Mouse (Mus musculus) heart, postnatal 10 days (tissue): ENCODE measurements around the gene Nup188. TPM values are rescaled to one million over a fixed set of nuclear protein-coding genes. Genes with fewer than 3 reads are reported as not detected.

Source experiments
- DNase-seq, 2 experiments: peaks; one replicate each; pipeline ENCODE4 v3.0.0; 2021
- intact Hi-C: fragments of 180-260 bp; cut with DNase I; formaldehyde crosslinking; loops from one replicate; pipeline ENCODE4 v1.15.1; 2025
- total RNA-seq, 2 experiments: library from RNA; stranded (reverse); gene quantifications; 2 replicates each; pipeline ENCODE4 v1.2.3; 2021

Gene Nup188
- total RNA-seq, 2 experiments from 2014 or later: 25.1 to 26.6 TPM

DNA sequence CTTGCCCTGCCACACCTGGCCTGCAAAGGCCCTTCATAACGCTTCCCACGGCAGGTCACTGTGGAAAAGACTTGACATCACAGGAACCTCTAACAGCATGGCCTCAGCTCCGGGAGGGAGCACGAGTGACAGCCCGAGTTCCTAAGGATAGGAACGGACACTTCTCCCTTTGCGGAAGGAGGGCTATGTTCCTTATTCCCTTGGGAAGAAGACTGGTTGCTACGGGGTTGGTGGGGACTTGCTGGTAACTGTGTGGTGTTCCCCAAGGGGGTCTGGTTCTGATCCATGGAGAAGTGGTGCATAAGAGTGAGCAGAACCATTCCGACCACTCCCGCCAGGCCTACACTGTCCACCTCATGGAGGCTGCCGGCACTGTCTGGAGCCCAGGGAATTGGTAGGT is 5.5 kb upstream of the Nup188 start, which contains the start of gene Gm28038:
Gene Gm28038, plus strand, starts transcription at position 301 of the 400 bp plus-strand sequence.
- intact Hi-C loops: no loop called here
- no peak for DNase-seq

DNA sequence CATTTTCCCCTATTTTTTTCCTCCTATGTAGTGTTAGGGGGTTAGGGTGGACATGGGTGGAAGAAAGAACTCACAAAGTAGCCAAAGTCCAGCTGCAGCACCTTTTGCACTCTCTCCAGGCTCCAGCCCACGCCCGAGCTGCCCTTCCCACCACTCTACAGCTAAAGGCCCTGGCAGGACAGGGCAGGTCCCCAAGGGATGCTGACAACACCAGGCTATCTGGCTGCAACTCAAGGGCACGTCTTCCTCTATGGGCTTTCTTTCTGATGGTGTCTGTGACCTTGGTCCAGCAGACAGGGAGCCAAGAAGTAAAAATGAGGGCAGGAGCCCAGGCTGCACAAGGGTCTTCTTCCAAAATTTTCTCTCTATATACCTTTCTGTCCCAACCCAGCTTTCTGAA is 4.5 kb upstream of the Nup188 start:
- intact Hi-C loops: no loop called here
- DNase-seq: no peak

DNA sequence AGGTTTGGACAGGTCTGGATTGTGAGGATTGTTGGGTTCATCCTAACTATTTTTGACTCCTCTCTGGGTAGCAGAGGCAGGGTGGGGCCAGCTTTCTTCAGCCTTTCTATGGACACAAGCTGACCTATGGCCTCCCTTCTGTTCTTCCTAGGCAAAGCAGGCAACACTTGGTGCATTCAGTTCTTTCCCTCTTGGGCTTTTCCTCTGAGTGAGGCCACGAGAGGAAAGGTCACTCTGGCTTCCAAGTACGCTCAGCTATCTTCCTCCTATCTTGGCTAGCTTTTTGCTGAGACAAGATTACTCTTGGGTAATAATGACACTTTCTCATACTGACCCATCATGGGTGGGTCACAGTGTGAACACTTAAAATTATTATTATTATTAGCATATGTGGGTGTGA is 3.0 kb upstream of the Nup188 start:
- intact Hi-C loops: no loop called here
- no peak for DNase-seq

DNA sequence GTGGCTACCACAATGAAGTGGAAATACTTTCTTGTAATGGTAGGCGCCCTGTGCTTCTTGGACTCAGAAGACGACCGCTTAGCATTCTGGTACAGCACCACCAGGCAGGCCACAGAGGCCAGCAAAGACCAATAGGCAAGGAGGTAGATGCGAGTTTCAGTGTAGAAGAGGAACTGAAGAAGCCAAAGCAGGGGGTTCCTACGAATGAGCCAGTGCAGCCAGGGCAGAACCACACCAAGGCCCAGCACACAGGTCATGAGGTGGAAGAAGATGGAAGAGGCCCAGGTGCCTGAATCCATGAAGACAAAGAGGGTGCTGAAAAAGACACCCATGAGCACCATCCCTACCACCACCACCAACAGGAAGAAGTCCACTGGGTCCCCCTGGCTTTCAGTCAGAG is 1.2 kb upstream of the Nup188 start:
- DNase-seq: no peak
- intact Hi-C loops: loop anchor here (5.0 kb wide), 1 partner anchor 158 kb away; no protein-coding TSS in a partner anchor

DNA sequence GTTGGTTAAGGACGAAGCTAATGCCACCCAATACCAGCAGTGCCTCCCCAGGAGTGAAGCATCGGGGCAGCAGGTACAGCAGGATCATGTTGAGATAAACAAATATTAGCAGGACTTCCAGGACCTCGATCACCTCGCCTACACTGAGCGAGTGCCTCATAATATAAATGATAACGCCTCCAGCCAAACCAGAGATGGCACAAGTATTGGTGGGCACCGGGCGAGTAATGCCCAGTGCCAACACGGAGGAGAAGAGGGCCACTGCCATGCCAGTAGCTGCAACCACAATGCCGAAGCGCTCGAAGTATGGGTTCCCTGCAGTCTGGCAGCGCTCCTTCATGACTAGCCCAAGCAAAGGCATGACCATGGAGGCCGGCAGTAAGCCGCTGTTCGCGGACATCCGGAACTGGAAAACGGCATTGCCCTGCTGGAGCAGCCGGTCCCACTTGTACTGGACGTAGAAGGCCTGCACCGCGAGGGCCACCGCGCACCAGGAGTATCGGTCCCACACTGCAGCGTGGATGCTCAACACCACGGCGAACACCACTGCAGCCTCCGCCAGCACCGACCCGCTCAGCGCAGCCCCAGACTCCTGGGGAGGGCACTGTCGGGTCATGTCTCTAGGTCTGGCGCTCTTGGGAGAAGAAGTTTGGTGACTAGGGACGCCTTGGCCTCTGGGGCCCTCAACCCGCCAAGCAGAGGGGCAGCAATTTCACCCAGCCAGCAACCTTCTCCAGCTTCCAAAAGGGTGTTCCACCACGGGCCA is 598 bp upstream of the Nup188 start:
- DNase-seq: no peak

DNA sequence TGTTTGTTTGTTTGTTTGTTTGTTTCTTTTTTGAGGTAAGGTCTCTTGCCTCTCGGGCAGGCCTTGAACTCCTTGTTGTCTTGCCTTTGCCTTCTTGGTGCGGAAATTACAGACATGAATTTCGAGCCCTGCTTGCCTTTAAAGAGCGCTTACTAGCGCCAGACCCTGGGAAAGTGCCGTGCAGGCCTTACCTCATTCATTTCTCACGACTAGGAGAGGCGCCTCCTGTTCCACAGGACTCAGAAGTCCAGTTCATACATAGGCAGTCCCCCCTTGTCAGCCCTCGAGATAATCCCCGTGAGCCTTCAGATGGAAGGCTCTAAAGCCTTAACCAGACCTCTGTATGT is 803 bp downstream of the Nup188 start:
- intact Hi-C loops: loop anchor here (5.0 kb wide), 1 partner anchor 160 kb away; no protein-coding TSS in a partner anchor
- DNase-seq: peak in 1 of 2 experiments; percentile 11

More for the DNA sequence above, 598 bp upstream of the Nup188 start:
- intact Hi-C loops: loop anchor here (5.0 kb wide), 1 partner anchor 158 kb away; no protein-coding TSS in a partner anchor

DNA sequence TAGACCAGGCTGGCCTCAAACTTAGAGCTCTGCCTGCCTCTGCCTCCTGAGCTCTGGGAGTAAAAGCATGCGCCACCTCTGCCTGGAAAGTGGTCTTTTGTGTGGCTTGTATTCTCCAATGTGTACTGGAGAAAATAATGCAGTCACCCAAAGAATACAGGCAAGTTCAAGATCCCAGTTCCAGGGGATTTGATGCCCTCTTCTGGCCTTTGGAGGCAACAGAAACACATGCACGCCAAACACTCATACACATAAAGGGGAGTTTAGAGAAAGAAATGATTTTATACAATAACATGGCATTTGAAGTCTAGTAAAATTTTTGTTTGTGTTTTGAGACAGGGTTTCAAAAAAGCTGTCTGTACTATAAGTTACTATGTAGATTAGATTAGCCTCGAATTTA is 13.3 kb downstream of the Nup188 start:
- DNase-seq: peak; percentile 10 to 23
- intact Hi-C loops: no loop called here

DNA sequence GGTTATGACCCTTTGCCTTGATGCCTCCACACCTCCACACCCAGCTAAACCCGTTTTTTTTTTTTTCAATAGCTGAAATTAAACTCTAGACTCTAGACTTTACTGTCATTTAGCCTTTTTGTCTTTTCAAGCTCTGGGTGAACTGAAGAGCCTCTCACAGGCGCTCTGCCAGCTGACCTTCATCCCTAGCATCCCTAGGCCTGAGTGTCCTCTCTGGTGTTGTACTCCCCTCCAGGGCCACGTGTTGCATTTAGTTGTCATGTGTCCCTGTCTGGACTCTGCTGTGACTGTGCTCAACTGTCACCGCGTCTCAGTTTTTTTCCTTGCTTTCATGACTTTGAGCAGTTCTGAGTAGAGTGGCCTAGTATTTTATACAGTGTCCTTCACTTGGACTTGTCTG is 13.8 kb downstream of the Nup188 start:
- no peak for DNase-seq
- intact Hi-C loops: no loop called here

DNA sequence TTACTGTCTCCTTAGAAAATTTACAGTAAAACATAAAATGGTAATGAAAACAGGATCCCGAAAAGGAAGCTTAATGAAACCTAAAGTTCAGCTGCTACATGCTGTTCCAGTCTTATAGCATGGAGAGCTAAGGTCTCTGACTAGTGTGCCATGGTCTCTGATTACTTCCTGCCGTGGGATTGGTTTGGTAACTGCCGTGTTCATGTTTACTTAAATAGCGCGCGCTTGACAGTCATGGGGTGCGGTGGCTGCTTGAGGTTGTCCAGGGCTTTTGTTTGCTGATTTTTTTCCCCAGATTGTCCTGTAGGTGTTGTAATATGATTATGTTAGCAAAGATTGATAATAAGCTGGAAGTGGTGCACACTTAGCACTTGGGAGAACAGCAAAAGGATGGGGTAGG is 19.9 kb downstream of the Nup188 start:
- intact Hi-C loops: no loop called here

DNA sequence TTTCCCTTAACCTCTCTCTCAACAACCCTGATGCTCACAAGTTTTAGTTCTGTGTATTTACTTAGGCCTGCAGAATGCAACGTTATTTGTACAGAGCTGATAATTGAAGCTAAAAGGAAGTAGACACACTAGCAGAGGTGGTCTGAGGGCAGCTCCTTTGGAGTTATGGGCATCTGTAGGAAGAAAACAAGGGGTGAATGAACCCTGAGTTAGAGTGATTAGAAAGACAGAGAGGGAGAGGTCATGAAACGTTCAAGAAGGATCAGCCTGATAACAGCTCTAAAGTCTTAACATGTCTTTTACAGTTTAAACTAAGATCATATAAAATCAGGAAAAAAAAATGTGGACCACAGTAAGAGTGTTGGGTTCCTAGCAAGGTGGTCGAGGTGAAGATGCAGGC is 23.2 kb downstream of the Nup188 start:
- intact Hi-C loops: no loop called here
- DNase-seq: no peak

More for the DNA sequence above, 19.9 kb downstream of the Nup188 start:
- DNase-seq: no peak

DNA sequence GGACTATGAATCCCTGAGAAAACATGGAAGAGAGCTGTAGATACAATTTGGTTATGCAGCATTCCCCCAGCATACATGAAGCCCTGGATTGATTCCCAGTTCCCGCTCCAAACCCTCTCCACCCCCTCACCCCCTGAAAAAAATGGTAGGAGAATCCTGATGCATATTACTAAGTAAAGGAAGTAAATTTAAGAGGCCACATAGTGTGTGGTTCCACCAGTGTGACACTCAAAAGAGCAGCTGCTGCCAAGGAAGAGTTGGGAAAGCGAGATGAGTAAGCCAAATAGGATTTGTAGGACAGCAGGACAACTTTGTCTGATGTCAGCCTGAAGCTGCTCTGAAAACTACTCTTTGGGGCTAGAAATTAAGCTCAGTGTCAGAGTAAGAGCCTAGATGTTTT is 25.3 kb downstream of the Nup188 start:
- DNase-seq: no peak
- intact Hi-C loops: no loop called here

DNA sequence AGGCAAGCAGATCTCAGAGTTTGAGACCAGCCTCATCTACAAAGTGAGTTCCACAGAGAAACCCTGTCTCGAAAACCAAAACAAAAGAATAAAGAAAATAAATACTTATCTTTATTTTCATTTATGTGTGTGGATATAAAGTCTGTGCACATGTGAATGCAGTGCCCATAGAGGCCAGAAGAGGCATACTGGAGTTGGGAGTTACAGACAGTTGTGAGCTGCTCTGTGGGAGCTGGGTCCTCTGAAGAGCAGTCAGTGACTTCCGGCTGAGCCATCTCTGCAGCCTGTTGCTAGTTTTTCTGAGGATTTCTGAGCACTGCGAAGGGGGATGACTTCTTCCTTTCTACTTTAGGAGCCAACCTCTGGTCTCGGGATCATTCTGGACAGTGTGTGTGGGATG is 29.9 kb downstream of the Nup188 start:
- intact Hi-C loops: no loop called here
- no peak for DNase-seq

DNA sequence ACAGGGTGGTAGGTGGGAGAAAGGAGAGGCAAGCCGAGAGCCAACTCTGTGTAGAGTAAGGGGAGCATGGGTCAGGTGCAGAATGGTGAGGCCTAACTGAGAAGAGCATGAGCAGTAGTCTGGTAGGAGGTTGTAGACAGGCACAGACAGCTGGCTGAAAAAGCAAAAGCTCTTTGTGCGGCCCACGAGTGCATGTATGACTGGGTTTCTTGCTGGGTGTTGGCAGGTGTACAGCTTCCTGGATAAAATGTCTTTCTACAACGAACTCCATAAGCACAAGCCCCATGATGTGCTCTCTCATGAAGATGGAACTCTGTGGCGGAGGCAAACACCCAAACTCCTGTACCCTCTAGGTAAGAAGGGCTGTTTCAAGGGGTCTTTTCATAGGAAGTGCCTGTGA is 30.8 kb downstream of the Nup188 start:
- intact Hi-C loops: no loop called here
- DNase-seq: no peak

DNA sequence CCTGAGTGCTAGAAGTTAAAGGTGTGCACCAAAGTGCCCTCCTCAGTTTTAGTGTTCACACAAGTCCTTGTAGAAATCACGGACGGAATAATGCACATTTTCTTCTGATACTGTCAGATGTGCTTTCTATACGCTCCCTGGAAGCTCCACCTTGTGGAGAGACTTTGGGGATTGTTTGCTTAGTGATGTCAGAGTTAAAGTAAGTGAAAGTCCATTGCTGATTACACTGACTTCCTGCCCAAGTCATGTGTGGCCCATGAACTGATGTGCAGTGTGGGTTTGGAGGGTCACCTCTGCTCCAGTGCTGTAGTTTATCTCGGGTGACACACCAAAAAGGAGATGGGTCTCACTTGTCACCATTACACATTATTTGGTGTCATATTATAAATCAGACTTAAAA is 33.1 kb downstream of the Nup188 start:
- DNase-seq: no peak
- intact Hi-C loops: no loop called here

DNA sequence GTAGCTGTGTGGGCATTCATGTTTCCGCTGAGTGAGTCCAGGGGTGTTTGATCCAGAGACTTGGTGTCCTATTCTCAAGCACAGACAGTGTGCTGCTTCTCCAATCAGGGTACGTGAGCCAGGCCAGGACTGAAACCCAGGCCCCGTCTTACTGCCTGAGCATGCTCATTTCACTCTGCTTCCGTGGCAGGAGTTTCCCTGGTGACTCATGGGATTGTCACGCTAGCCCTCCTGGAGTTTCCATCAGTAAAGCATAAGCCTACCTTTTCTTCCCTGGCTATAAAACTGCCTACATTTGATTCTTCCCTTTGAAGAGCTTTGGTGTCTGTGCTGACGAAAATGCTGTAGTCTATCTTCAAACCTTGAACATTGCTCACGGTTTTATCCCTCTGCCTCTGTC is 36.9 kb downstream of the Nup188 start:
- intact Hi-C loops: no loop called here

DNA sequence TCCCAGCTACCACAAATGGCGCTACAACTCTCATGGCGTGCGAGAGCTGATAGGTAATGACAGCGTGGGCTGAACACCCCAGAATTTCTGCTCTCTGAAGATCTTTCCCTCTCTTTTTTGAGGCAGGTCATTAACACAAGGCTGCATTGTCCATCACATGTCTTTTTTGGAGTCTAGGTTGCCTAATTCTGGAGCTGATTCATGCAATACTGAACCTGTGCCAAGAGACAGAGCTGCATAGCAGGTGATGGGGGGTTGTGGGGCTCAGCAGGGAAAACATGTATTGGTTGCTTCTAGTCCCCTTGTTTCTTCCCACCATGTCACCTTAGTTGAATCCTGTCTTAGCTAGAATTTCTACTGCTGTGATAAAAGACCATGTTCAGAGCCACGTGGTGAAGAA is 39.1 kb downstream of the Nup188 start:
- intact Hi-C loops: no loop called here
- no peak for DNase-seq

More for the DNA sequence above, 36.9 kb downstream of the Nup188 start:
- DNase-seq: no peak

DNA sequence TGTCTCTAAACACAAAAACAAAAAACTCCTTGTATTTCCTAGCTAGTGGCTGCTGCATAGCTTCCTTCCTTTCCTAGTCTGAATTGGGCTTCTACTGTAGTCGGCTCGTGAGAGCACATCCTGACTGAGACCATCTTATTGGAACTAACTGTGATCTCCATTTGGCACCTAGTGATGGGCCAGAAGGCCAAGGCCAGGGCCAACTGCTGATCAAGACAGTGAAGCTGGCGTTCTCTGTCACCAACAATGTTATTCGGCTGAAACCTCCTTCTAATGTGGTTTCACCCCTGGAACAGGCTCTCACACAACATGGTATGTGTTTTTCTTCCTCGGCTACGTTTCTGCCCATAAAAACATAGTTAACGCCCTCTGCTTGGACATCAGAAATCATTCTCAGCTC is 41.1 kb downstream of the Nup188 start:
- intact Hi-C loops: no loop called here
- DNase-seq: no peak

DNA sequence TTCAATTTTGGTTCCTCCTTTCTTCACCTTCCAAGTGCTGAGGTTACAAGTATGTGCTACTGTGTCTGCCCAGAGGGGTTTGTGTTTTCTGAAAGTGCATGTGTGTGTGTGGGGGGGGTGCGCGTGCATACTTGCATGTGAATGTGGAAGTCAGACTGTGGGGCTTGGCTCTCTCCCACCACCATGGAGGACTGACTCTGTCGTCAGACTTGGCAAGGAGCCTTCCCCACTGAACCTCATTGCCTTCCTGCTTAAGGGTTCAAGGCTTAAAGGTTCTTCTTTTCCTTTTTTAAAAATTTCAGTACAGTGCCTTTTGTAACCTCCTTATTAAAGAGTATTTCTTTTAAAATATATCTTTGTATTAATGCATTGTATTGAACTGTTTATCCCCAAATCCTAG is 42.6 kb downstream of the Nup188 start:
- intact Hi-C loops: no loop called here
- DNase-seq: no peak

DNA sequence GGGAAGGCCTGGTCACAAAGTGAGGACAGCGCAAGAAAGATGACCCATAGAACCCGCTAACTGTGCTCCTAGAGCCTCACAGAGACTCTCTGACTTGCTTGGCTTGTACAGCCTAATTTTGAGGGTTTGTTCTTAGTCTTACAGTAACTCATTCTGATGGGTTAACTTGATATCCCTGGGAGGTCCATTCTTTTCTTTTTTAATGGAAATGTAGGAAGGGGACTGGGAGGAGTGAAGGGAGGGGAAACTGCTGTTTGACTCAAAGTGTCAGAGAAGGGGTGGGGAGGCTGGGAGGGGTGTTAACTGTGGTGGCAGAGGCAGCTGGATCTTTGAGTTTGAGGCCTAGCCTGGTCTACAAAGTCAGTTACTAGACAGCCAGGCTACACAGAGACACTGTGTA is 49.1 kb downstream of the Nup188 start:
- DNase-seq: no peak
- intact Hi-C loops: no loop called here

DNA sequence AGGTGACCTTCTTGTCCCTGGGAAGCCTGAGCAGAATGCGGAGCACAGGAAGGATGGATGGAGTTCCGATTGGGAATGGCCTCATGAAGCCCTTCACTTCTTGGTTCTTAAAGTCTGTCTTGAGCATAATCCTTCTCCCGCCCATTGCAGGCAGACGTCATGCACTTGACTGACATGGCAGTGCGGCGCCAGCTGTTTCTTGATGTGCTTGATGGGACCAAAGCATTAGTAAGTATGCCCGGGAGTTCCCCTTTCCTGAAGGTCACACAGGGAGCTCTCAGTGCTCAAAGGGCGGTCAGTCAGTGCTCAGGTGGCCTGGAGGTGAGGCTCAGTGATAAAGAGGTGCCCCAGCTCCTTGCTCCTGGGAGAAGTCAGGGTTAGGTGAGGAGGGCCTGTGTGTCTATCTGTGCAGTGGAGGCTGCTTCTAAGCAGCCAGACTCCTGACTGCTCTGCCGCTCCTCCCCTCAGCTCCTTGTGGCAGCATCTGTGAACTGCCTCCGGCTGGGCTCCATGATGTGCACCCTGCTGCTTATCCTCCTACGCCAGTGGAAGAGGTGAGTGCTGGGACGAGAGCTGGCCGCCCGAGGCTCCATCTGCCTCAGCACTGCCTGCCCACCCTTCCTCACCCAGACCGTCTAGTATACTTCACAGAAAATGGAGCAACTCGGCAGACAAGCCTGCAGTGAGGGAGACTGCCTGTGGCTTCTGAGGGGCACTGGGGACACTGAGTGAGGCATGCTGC is 50.1 kb downstream of the Nup188 start:
- intact Hi-C loops: no loop called here
- no peak for DNase-seq

DNA sequence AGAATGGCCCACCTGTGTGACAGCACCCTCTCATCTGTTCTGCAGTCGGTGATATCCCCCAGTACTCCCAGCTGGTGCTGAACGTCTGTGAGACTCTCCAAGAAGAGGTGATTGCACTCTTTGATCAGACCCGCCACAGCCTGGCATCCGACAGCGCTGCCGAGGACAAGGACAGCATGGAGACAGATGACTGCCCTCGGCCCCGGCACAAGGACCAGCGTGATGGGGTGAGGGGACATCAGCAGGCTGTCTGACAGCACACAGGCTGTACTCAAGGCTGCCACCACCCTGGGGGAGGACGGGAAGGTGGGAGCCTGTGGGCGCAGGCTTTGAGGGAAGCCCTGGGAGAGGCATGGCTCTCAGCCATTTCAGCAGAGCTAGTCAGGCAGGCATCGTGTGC is 51.0 kb downstream of the Nup188 start:
- no peak for DNase-seq
- intact Hi-C loops: no loop called here

DNA sequence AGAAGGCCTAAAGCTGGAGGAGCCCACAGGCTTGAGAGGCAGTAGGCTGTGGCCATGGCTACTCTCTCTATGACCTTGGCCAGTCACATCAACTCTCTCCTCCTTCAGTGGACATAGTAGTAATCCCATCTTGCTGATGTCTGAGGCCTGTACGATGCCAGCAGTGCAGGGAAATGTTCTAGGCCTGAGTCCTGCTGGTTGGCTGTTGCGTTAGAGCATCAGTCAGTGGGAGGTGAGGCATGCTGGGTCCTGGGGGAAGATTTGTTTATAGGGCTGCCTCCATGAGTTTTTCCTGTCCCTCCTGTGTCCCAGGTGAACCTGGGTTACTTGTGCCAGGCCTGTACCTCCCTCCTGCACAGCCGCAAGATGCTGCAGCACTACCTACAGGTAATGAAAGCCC is 55.9 kb downstream of the Nup188 start:
- intact Hi-C loops: loop anchor here (5.0 kb wide), 1 partner anchor 240 kb away; no protein-coding TSS in a partner anchor
- DNase-seq: no peak
